Mouse (Mus musculus): ENCODE data around the gene Pgls. TPM values are rescaled to one million over a fixed set of nuclear protein-coding genes. Genes with fewer than 3 reads are reported as not detected.

Pgls gene
- 167 and 189 TPM in 2 replicates for polyA plus RNA-seq (2015; fragmentation: Nextera tagmentation; extraction: Ambion mirVana)

GRCm38 (mm10) chr8:71591471-71592373, at the start of gene Pgls:
Gene Pgls (plus strand): TSS chr8:71592176.
- no peaks in the 10 kb centered on the region for H3K36me3 ChIP-seq (ENCODE audit: control insufficient read depth, insufficient read depth)
- H3K4me2 ChIP-seq (ENCODE audit: low read length): peak within 1 kb of the TSS; percentile 93
- ATAC-seq: peak; percentile 84
- under 1% methylated on average over 71 of the region's 71 CpGs for WGBS
- peaks cover 27% of the 10 kb centered on the region for H3K4me1 ChIP-seq (replicated peaks; ENCODE audit: control insufficient read depth, insufficient read depth, low read length)
- H3K4me3 ChIP-seq (replicated peaks; ENCODE audit: low read length): peak within 1 kb of the TSS; percentile 83
- H3K9me3 ChIP-seq (ENCODE audit: control insufficient read depth, low read length): no peaks in the 10 kb centered on the region
- no peaks in the 10 kb centered on the region for H3K27me3 ChIP-seq (replicated peaks; ENCODE audit: control insufficient read depth, insufficient read depth, low read length)
- H3K27ac ChIP-seq (ENCODE audit: low read length): peak within 1 kb of the TSS; percentile 95
- H3K9ac ChIP-seq (replicated peaks; ENCODE audit: low read depth, low read length): peak within 1 kb of the TSS; percentile 91

GRCm38 (mm10) chr8:71542632-71543343, 49.2 kb upstream of the Pgls start, which contains the start of gene Mvb12a:
Gene Mvb12a (plus strand): TSS chr8:71542922.
- peak within 1 kb of the TSS; percentile 80 for H3K4me3 ChIP-seq (replicated peaks; ENCODE audit: low read length)
- peaks cover 3% of the 10 kb centered on the region; the same call in 1 of the 2 replicates for H3K36me3 ChIP-seq (ENCODE audit: control insufficient read depth, insufficient read depth)
- H3K4me2 ChIP-seq (ENCODE audit: low read length): peak within 1 kb of the TSS; percentile 93
- H3K9ac ChIP-seq (replicated peaks; ENCODE audit: low read depth, low read length): peak within 1 kb of the TSS; percentile 83
- WGBS: under 1% methylated on average over 55 of the region's 55 CpGs
- H3K27ac ChIP-seq (ENCODE audit: low read length): no peak within 1 kb of the TSS
- peaks cover 9% of the 10 kb centered on the region for H3K4me1 ChIP-seq (replicated peaks; ENCODE audit: control insufficient read depth, insufficient read depth, low read length)
- peak; percentile 97 for ATAC-seq
- no peaks in the 10 kb centered on the region; the same call in 1 of the 2 replicates for H3K27me3 ChIP-seq (replicated peaks; ENCODE audit: control insufficient read depth, insufficient read depth, low read length)
- H3K9me3 ChIP-seq (ENCODE audit: control insufficient read depth, low read length): no peaks in the 10 kb centered on the region

GRCm38 (mm10) chr8:71543755-71544154, 48.2 kb upstream of the Pgls start:
- Histone ChIP-seq H3K4me1 (replicated peaks; ENCODE audit: control insufficient read depth, insufficient read depth, low read length) (peaks cover 9% of the 10 kb centered on the region), H3K4me3 (replicated peaks; ENCODE audit: low read length) (peak overlapping the region; percentile 80), H3K27ac (ENCODE audit: low read length) (no peak overlapping the region), H3K9me3 (ENCODE audit: control insufficient read depth, low read length) (no peaks in the 10 kb centered on the region), H3K4me2 (ENCODE audit: low read length) (peak overlapping the region; percentile 93), H3K9ac (replicated peaks; ENCODE audit: low read depth, low read length) (peak overlapping the region; percentile 83), H3K36me3 (ENCODE audit: control insufficient read depth, insufficient read depth) (peaks cover 7% of the 10 kb centered on the region; the same call in 1 of the 2 replicates), H3K27me3 (replicated peaks; ENCODE audit: control insufficient read depth, insufficient read depth, low read length) (no peaks in the 10 kb centered on the region)
- no peak for ATAC-seq
- 94% methylated on average over 9 of the region's 9 CpGs for WGBS

GRCm38 (mm10) chr8:71545053-71545452, 46.9 kb upstream of the Pgls start:
- 92% methylated on average over 11 of the region's 11 CpGs for WGBS
- Histone ChIP-seq H3K27ac (ENCODE audit: low read length) (no peak overlapping the region), H3K4me1 (replicated peaks; ENCODE audit: control insufficient read depth, insufficient read depth, low read length) (peaks cover 9% of the 10 kb centered on the region)

GRCm38 (mm10) chr8:71547590-71547989, 44.4 kb upstream of the Pgls start:
- no peak for ATAC-seq
- 82% methylated on average over 7 of the region's 7 CpGs for WGBS

More at GRCm38 (mm10) chr8:71545053-71545452, 46.9 kb upstream of the Pgls start:
- Histone ChIP-seq H3K27me3 (replicated peaks; ENCODE audit: control insufficient read depth, insufficient read depth, low read length) (no peaks in the 10 kb centered on the region), H3K36me3 (ENCODE audit: control insufficient read depth, insufficient read depth) (peaks cover 7% of the 10 kb centered on the region; the same call in 1 of the 2 replicates), H3K4me2 (ENCODE audit: low read length) (no peak overlapping the region), H3K9me3 (ENCODE audit: control insufficient read depth, low read length) (no peaks in the 10 kb centered on the region), H3K4me3 (replicated peaks; ENCODE audit: low read length) (no peak overlapping the region), H3K9ac (replicated peaks; ENCODE audit: low read depth, low read length) (no peak overlapping the region)
- ATAC-seq: no peak

GRCm38 (mm10) chr8:71550754-71551153, 41.2 kb upstream of the Pgls start:
- Histone ChIP-seq H3K36me3 (ENCODE audit: control insufficient read depth, insufficient read depth) (peaks cover 4% of the 10 kb centered on the region; the same call in 1 of the 2 replicates), H3K4me1 (replicated peaks; ENCODE audit: control insufficient read depth, insufficient read depth, low read length) (no peaks in the 10 kb centered on the region), H3K9ac (replicated peaks; ENCODE audit: low read depth, low read length) (no peak overlapping the region), H3K9me3 (ENCODE audit: control insufficient read depth, low read length) (no peaks in the 10 kb centered on the region), H3K4me2 (ENCODE audit: low read length) (no peak overlapping the region), H3K27ac (ENCODE audit: low read length) (no peak overlapping the region), H3K27me3 (replicated peaks; ENCODE audit: control insufficient read depth, insufficient read depth, low read length) (peaks cover 1% of the 10 kb centered on the region; the same call in 1 of the 2 replicates), H3K4me3 (replicated peaks; ENCODE audit: low read length) (no peak overlapping the region)
- ATAC-seq: no peak
- 71% methylated on average over 7 of the region's 7 CpGs for WGBS

More at GRCm38 (mm10) chr8:71547590-71547989, 44.4 kb upstream of the Pgls start:
- Histone ChIP-seq H3K9me3 (ENCODE audit: control insufficient read depth, low read length) (no peaks in the 10 kb centered on the region), H3K4me3 (replicated peaks; ENCODE audit: low read length) (no peak overlapping the region), H3K27me3 (replicated peaks; ENCODE audit: control insufficient read depth, insufficient read depth, low read length) (no peaks in the 10 kb centered on the region), H3K4me1 (replicated peaks; ENCODE audit: control insufficient read depth, insufficient read depth, low read length) (peaks cover 9% of the 10 kb centered on the region), H3K27ac (ENCODE audit: low read length) (no peak overlapping the region), H3K36me3 (ENCODE audit: control insufficient read depth, insufficient read depth) (peaks cover 7% of the 10 kb centered on the region; the same call in 1 of the 2 replicates), H3K4me2 (ENCODE audit: low read length) (no peak overlapping the region), H3K9ac (replicated peaks; ENCODE audit: low read depth, low read length) (no peak overlapping the region)

GRCm38 (mm10) chr8:71552770-71553169, 39.2 kb upstream of the Pgls start:
- no peaks in the 10 kb centered on the region for H3K9me3 ChIP-seq (ENCODE audit: control insufficient read depth, low read length)
- H3K36me3 ChIP-seq (ENCODE audit: control insufficient read depth, insufficient read depth): peaks cover 4% of the 10 kb centered on the region; the same call in 1 of the 2 replicates
- no peak overlapping the region for H3K4me3 ChIP-seq (replicated peaks; ENCODE audit: low read length)
- no peak overlapping the region for H3K9ac ChIP-seq (replicated peaks; ENCODE audit: low read depth, low read length)
- H3K27me3 ChIP-seq (replicated peaks; ENCODE audit: control insufficient read depth, insufficient read depth, low read length): peaks cover 21% of the 10 kb centered on the region
- H3K4me2 ChIP-seq (ENCODE audit: low read length): no peak overlapping the region
- no peaks in the 10 kb centered on the region for H3K4me1 ChIP-seq (replicated peaks; ENCODE audit: control insufficient read depth, insufficient read depth, low read length)
- 68% methylated on average over 6 of the region's 6 CpGs for WGBS
- H3K27ac ChIP-seq (ENCODE audit: low read length): no peak overlapping the region
- ATAC-seq: no peak

GRCm38 (mm10) chr8:71554001-71554400, 38.0 kb upstream of the Pgls start:
- 66% methylated on average over 6 of the region's 6 CpGs for WGBS
- Histone ChIP-seq H3K27ac (ENCODE audit: low read length) (no peak overlapping the region), H3K9me3 (ENCODE audit: control insufficient read depth, low read length) (no peaks in the 10 kb centered on the region)

GRCm38 (mm10) chr8:71554644-71555043, 37.3 kb upstream of the Pgls start:
- Histone ChIP-seq H3K9me3 (ENCODE audit: control insufficient read depth, low read length) (no peaks in the 10 kb centered on the region), H3K27me3 (replicated peaks; ENCODE audit: control insufficient read depth, insufficient read depth, low read length) (peaks cover 39% of the 10 kb centered on the region), H3K4me2 (ENCODE audit: low read length) (no peak overlapping the region), H3K9ac (replicated peaks; ENCODE audit: low read depth, low read length) (no peak overlapping the region), H3K36me3 (ENCODE audit: control insufficient read depth, insufficient read depth) (no peaks in the 10 kb centered on the region), H3K27ac (ENCODE audit: low read length) (no peak overlapping the region), H3K4me3 (replicated peaks; ENCODE audit: low read length) (no peak overlapping the region), H3K4me1 (replicated peaks; ENCODE audit: control insufficient read depth, insufficient read depth, low read length) (peaks cover 7% of the 10 kb centered on the region)
- no peak for ATAC-seq
- WGBS: 81% methylated on average over 2 of the region's 2 CpGs

More at GRCm38 (mm10) chr8:71554001-71554400, 38.0 kb upstream of the Pgls start:
- H3K9ac ChIP-seq (replicated peaks; ENCODE audit: low read depth, low read length): no peak overlapping the region
- peaks cover 33% of the 10 kb centered on the region for H3K27me3 ChIP-seq (replicated peaks; ENCODE audit: control insufficient read depth, insufficient read depth, low read length)
- ATAC-seq: no peak
- no peak overlapping the region for H3K4me2 ChIP-seq (ENCODE audit: low read length)
- H3K36me3 ChIP-seq (ENCODE audit: control insufficient read depth, insufficient read depth): no peaks in the 10 kb centered on the region
- no peak overlapping the region for H3K4me3 ChIP-seq (replicated peaks; ENCODE audit: low read length)
- H3K4me1 ChIP-seq (replicated peaks; ENCODE audit: control insufficient read depth, insufficient read depth, low read length): peaks cover 7% of the 10 kb centered on the region
